Mouse (Mus musculus) C2C12 (cell line): Measurements from ENCODE around the gene Nalcn. TPM values are rescaled to one million over a fixed set of nuclear protein-coding genes. Genes with fewer than 3 reads are reported as not detected.
"Not testable (repeated sequence)": the region's sequence is repeated elsewhere in the genome, so short reads cannot be mapped to it uniquely, and the experiment has no call there.

Experiments used
- H3K27me3 ChIP-seq: one replicate; pipeline ENCODE4 v1.6.1; 2011; ENCODE audit not compliant: control insufficient read depth, insufficient read depth, insufficient read length
- H3K36me3 ChIP-seq: one replicate; pipeline ENCODE4 v1.6.1; 2011; ENCODE audit not compliant: control insufficient read depth, insufficient read depth
- H3K4me3 ChIP-seq: one replicate; pipeline ENCODE4 v1.5.1; 2011; ENCODE audit warnings: mild to moderate bottlenecking, control low read depth; ENCODE audit not compliant: poor library complexity, insufficient read depth, severe bottlenecking
- H3K79me2 ChIP-seq: one replicate; pipeline ENCODE4 v1.6.1; 2011; ENCODE audit not compliant: control insufficient read depth, insufficient read depth
- H3K79me3 ChIP-seq: one replicate; pipeline ENCODE4 v1.6.1; 2011; ENCODE audit warnings: low read depth, control low read depth
- H3ac ChIP-seq: one replicate; pipeline ENCODE3; 2011; ENCODE audit warnings: low read depth; ENCODE audit not compliant: control insufficient read depth, insufficient read length
- CEBPB ChIP-seq: IDR thresholded peaks from one replicate; pipeline ENCODE4 v1.6.1; 2011; ENCODE audit warnings: low read depth, mild to moderate bottlenecking, control low read depth, moderate library complexity
- CTCF ChIP-seq: IDR thresholded peaks from one replicate; pipeline ENCODE4 v1.5.1; 2011; ENCODE audit not compliant: control insufficient read depth, insufficient read depth, insufficient read length
- FOSL1 ChIP-seq: IDR thresholded peaks from one replicate; pipeline ENCODE4 v1.8.0; 2011; ENCODE audit warnings: mild to moderate bottlenecking, low read length; ENCODE audit not compliant: poor library complexity, insufficient read depth, severe bottlenecking
- MAX ChIP-seq: IDR thresholded peaks from one replicate; pipeline ENCODE4 v1.6.1; 2011; ENCODE audit warnings: mild to moderate bottlenecking, control low read depth
- MYOD1 ChIP-seq: IDR thresholded peaks from one replicate; pipeline ENCODE4 v1.6.1; 2011; ENCODE audit warnings: low read depth; ENCODE audit not compliant: control insufficient read depth, insufficient read length
- MYOG ChIP-seq: IDR thresholded peaks from one replicate; pipeline ENCODE4 v1.6.1; 2011; ENCODE audit not compliant: control insufficient read depth, insufficient read length; ENCODE audit errors: extremely low read depth
- USF1 ChIP-seq: IDR thresholded peaks from one replicate; pipeline ENCODE4 v1.6.1; 2011; ENCODE audit warnings: low read depth, mild to moderate bottlenecking, control low read depth, moderate library complexity
- long read RNA-seq, 2 experiments: library from polyadenylated mRNA; unstranded; transcript quantifications; one replicate each; pipeline ENCODE4 v2.0.0; 2019 to 2020
- polyA plus RNA-seq: library from polyadenylated mRNA; unstranded; fragments of >200 nt; fragmentation: generic; extraction: Trizol; gene quantifications from one replicate; pipeline ENCODE4 v1.2.1, GENCODE M21; 2012; ENCODE audit warnings: missing spikeins

Nalcn gene
- not detected for polyA plus RNA-seq
- long read RNA-seq, experiment 1: 0 reads
- long read RNA-seq, experiment 2: 0 reads

DNA sequence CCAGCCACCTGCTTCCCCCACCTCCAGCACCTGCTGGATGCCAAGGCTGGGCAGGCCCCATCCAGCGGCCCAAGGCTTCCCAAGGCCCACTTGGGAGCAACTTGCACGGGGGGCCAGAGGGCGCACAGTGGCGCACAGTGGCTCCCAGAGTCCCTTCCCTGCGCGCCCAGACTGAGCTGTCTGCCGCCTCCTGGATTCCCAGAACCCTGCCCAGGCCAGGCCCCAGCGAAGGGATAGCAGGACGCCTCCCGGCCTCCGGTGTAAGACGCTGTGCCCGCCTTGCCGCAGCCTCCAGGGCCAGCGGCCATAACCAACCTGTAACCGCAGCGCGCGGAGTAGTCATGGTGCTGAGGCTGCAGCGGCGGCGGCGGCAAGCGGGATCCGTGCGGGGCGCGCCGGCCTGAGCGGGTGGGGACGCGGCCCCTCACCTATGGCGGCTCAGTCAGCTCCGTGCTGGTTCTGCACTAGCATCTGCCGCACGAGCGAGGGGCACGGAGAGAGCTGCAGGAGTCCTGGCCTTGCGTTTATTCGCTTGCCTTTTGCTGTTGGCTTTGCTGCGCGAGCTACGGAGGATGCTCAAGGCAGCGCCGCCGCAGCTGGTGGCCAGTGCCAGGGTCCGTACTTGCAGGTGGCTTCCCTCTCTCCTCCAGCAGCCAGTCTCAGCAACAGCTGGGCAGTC lies at the start of gene Nalcn:
TSS of gene Nalcn (minus strand) at position 644 of the 679 bp plus-strand sequence.
- Histone ChIP-seq H3K79me3 (no peaks in the 10 kb centered on the region), H3K4me3 (no peak within 1 kb of the TSS), H3K36me3 (no peaks in the 10 kb centered on the region), H3K27me3 (no peaks in the 10 kb centered on the region), H3ac (no peak within 1 kb of the TSS), H3K79me2 (no peaks in the 10 kb centered on the region)
- no peak for TF ChIP-seq CEBPB
- no peak for TF ChIP-seq FOSL1
- TF ChIP-seq MYOG: no peak
- no peak for TF ChIP-seq MAX
- TF ChIP-seq USF1: no peak
- no peak for TF ChIP-seq CTCF

DNA sequence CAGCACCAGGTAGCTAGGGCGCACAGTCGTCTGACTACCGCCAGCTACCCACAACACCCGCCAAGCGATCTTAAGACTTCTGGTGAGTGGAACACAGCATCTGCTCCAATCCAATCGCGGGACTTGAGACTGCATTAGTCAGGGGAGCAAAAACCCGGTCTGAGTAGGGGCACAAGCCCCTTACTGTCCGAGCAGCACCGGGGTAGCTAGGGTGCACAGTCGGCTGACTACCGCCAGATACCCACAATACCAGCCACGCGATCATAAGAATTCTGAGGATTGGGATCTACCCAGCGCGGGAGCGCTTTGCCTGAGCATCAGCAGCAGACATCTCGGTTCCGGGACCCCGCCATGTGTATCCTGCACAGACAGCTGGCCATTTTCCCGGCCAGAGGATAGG lies 44.1 kb upstream of the Nalcn start:
- H3ac ChIP-seq, H3K27me3 ChIP-seq, H3K79me2 ChIP-seq, H3K4me3 ChIP-seq, H3K36me3 ChIP-seq, H3K79me3 ChIP-seq: not testable (repeated sequence)

DNA sequence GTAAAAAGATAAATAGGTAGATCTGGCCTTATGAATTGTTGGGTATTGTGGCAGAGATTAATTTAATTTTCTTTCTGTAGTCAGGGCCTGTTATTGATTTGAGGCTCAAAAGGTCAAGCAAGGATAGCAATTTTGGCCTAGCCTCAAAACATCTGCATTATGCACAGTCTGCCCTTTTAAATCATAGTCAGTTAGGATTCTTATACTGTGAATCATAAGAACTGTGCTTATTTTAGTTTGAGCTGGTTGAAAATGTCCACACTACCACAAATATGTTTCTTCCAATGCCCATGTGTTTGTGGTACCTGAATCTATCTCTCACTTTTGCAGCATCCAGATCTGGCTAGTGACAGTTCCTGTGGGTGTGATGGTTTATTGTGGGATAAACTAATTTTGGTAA lies 37.5 kb upstream of the Nalcn start:
- Histone ChIP-seq H3ac (no peak overlapping the region), H3K4me3 (no peak overlapping the region), H3K79me3 (no peaks in the 10 kb centered on the region), H3K27me3 (no peaks in the 10 kb centered on the region), H3K79me2 (no peaks in the 10 kb centered on the region), H3K36me3 (no peaks in the 10 kb centered on the region)
- TF ChIP-seq MYOD1 (no peak), CEBPB (no peak), MYOG (no peak), MAX (no peak), USF1 (no peak), CTCF (no peak), FOSL1 (no peak)

DNA sequence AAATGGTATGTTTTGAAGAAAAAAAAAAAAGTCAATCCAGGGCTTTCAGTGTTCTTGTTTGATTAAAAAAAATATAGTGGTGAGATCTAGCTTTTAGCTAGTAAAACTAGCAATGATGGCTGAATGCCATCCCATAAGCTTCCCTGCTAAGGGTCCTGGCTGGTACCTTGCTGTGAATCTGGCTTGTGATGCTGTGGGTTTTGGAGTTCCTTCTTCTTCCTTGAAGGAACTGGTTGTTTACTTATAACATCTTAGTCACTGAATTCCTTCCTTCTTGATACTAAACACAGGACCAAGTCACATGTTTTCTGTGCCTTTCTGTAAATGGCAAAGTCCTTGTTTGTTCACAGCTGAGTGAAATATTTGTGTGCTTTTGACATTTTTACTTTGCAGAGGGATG lies 36.3 kb upstream of the Nalcn start:
- H3K79me3 ChIP-seq: no peaks in the 10 kb centered on the region
- no peak for TF ChIP-seq CEBPB
- TF ChIP-seq USF1: no peak
- TF ChIP-seq MYOD1: no peak
- TF ChIP-seq FOSL1: no peak
- no peak for TF ChIP-seq MYOG
- no peak for TF ChIP-seq MAX
- no peak for TF ChIP-seq CTCF
- H3K4me3 ChIP-seq: no peak overlapping the region
- no peak overlapping the region for H3ac ChIP-seq
- no peaks in the 10 kb centered on the region for H3K36me3 ChIP-seq
- no peaks in the 10 kb centered on the region for H3K79me2 ChIP-seq
- no peaks in the 10 kb centered on the region for H3K27me3 ChIP-seq

DNA sequence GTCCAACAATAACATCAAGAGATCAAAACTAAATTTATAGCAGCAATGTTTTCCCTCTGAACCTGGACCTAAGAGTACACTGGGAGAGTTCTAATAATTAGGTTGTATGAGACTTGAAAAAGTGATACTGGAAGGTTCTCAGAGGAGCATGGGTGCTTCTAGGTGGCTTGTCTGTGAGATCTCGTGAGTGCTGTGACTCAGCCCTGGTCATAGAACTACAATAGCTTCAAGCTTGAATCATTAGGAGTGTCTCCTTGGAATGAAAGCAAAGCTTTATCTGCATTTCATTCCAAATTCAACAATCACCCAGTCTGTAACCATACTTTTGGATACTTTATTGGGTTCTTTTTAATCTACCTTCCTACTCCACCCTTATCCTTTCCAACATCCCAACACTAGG lies 35.4 kb upstream of the Nalcn start:
- no peaks in the 10 kb centered on the region for H3K27me3 ChIP-seq
- no peak overlapping the region for H3K4me3 ChIP-seq
- no peak overlapping the region for H3ac ChIP-seq
- no peak for TF ChIP-seq MYOD1
- peak; percentile 27 for TF ChIP-seq FOSL1
- H3K79me3 ChIP-seq: no peaks in the 10 kb centered on the region
- no peaks in the 10 kb centered on the region for H3K36me3 ChIP-seq
- H3K79me2 ChIP-seq: no peaks in the 10 kb centered on the region

DNA sequence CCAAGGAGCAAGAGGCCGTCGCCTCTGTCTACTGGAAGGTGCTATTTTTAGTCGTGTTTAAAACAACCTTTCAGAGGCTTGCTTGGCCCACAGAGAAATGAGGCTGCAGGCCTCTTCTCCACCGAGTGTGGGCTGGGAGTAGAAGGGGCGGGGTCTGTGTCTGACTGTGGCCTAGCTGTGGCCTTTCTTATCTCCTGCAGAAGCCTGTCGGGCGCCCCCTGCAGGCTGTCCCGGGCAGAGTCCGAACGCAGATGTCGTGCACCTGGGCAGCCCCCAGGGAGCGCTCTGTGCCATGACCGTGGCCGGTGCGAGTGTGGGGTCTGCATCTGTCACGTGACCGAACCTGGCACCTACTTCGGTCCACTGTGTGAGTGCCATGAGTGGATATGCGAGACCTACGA lies 34.1 kb upstream of the Nalcn start:
- Histone ChIP-seq H3K4me3 (no peak overlapping the region), H3K36me3 (no peaks in the 10 kb centered on the region), H3ac (no peak overlapping the region), H3K79me2 (no peaks in the 10 kb centered on the region), H3K27me3 (no peaks in the 10 kb centered on the region), H3K79me3 (no peaks in the 10 kb centered on the region)
- no peak for TF ChIP-seq MYOG
- no peak for TF ChIP-seq CTCF
- no peak for TF ChIP-seq MYOD1
- no peak for TF ChIP-seq USF1
- TF ChIP-seq CEBPB: no peak
- no peak for TF ChIP-seq FOSL1
- TF ChIP-seq MAX: no peak
